Mouse (Mus musculus) liver, embryonic 14.5 days (tissue): ENCODE measurements around the gene Slc7a10. TPM values are rescaled to one million over a fixed set of nuclear protein-coding genes. Genes with fewer than 3 reads are reported as not detected.

Source experiments
- ATAC-seq: fragments of 200-750 bp; cut with Nextera tagmentation; 2 replicates; pipeline ENCODE4 v1.8.0; 2017; ENCODE audit warnings: moderate number of reproducible peaks, mild to moderate bottlenecking, moderate library complexity; ENCODE audit not compliant: insufficient read depth
- DNase-seq, 3 experiments: peaks; one replicate each; pipeline ENCODE4 v3.0.0-alpha.2; 2012 to 2013; ENCODE audit warnings: low read depth in 3 of 3, low spot score in 3 of 3
- H3K27ac ChIP-seq: fragments of 300-500 bp; sonication (generic); 2 replicates; pipeline ENCODE4 v1.5.1; 2014; ENCODE audit warnings: moderate library complexity, mild to moderate bottlenecking, control low read depth, inconsistent platforms
- H3K27me3 ChIP-seq: fragments of 300-500 bp; sonication (generic); 2 replicates; pipeline ENCODE4 v1.6.1; 2014; ENCODE audit warnings: mild to moderate bottlenecking, low read length, moderate library complexity; ENCODE audit not compliant: control insufficient read depth, insufficient read depth
- H3K36me3 ChIP-seq: fragments of 300-500 bp; sonication (generic); replicated peaks from 2 replicates; pipeline ENCODE4 v1.6.1; 2014; ENCODE audit warnings: low read depth; ENCODE audit not compliant: control insufficient read depth, insufficient read depth
- H3K4me1 ChIP-seq, 2 experiments: fragments of 200-500 bp in 1 of 2; fragments of 300-500 bp in 1 of 2; sonication (generic) in 1 of 2; replicated peaks; 2 replicates each; pipeline ENCODE4 v1.6.1; 2012 to 2014; ENCODE audit warnings: antibody characterized with exemption in 1 of 2, inconsistent platforms in 1 of 2, low read length in 1 of 2; ENCODE audit not compliant: control insufficient read depth in 2 of 2, insufficient read depth in 2 of 2
- H3K4me2 ChIP-seq: fragments of 300-500 bp; sonication (generic); 2 replicates; pipeline ENCODE4 v1.6.1; 2014; ENCODE audit warnings: low read depth, mild to moderate bottlenecking, control low read depth, moderate library complexity
- H3K4me3 ChIP-seq, 2 experiments: fragments of 200-500 bp in 1 of 2; fragments of 300-500 bp in 1 of 2; sonication (generic) in 1 of 2; 2 replicates each; pipeline ENCODE4 v1.5.1; 2012 to 2014; ENCODE audit warnings: low read depth in 2 of 2, low read length in 2 of 2, mild to moderate bottlenecking in 2 of 2, control low read depth in 1 of 2, inconsistent platforms in 1 of 2, moderate library complexity in 1 of 2; ENCODE audit not compliant: insufficient read depth in 1 of 2
- H3K9ac ChIP-seq: fragments of 300-500 bp; sonication (generic); replicated peaks from 2 replicates; pipeline ENCODE4 v1.6.1; 2014; ENCODE audit warnings: mild to moderate bottlenecking, control low read depth, moderate library complexity
- H3K9me3 ChIP-seq: fragments of 300-500 bp; sonication (generic); 2 replicates; pipeline ENCODE4 v1.6.1; 2016; ENCODE audit warnings: low read length, mixed read lengths; ENCODE audit not compliant: control insufficient read depth
- CTCF ChIP-seq: IDR thresholded peaks from 2 replicates; pipeline ENCODE4 v1.5.1; 2016; ENCODE audit warnings: antibody characterized with exemption, low read depth, control low read depth
- EP300 ChIP-seq: IDR thresholded peaks from 2 replicates; pipeline ENCODE4 v1.6.1; 2016; ENCODE audit warnings: antibody characterized with exemption, low read depth
- WGBS: fragments of 180-500 bp; shearing (Covaris S2); extraction: QIAGEN DNeasy Blood & Tissue Kit; methylation state at CpG from one replicate; pipeline ENCODE4 v1.1.7; 2014; ENCODE audit not compliant: insufficient replicate concordance; 5-methylcytosine and 5-hydroxymethylcytosine counted together
- polyA plus RNA-seq, 2 experiments: library from polyadenylated mRNA; depleted of rRNA in 1 of 2; stranded (reverse) in 1 of 2; unstranded in 1 of 2; fragments of >200 nt; fragmentation: Nextera tagmentation in 1 of 2; extraction: Ambion mirVana in 1 of 2; gene quantifications; 2 replicates each; pipeline versions ENCODE4 v1.2.1 to v1.2.3; 2012 to 2014

The Slc7a10 gene
- polyA plus RNA-seq, 2 experiments: 0.22 to 0.29 TPM

DNA sequence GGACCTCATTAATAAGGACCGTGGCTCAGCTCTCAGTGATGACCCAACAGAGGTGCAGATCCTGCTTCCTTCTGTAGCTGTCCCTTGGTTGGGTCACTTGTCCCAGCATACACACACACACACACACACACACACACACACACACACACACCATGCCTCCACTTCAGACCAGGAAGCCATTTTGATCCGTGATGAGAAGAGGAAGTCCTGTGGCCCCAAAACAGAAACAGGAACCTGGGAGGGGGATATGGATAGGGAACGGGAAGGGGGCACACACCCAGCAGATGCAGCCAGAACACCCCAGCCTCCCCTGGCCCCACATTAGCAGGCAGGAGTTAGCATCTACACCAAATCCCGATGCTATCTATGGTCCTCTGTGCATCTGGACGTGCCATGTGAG, 35.3 kb upstream of the Slc7a10 start:
- Histone ChIP-seq H3K27ac (no peak overlapping the region), H3K4me1 (peaks cover 0 to 28% of the 10 kb centered on the region in 2 experiments; a peak in 2 of 4 replicates), H3K36me3 (no peaks in the 10 kb centered on the region), H3K27me3 (no peaks in the 10 kb centered on the region), H3K4me3 (no peak overlapping the region), H3K9me3 (no peaks in the 10 kb centered on the region), H3K4me2 (no peak overlapping the region), H3K9ac (no peak overlapping the region)
- no peak for ATAC-seq
- no peak for DNase-seq
- WGBS: 26% methylated on average over 5 of the region's 5 CpGs
- no peak for TF ChIP-seq EP300
- TF ChIP-seq CTCF: no peak

DNA sequence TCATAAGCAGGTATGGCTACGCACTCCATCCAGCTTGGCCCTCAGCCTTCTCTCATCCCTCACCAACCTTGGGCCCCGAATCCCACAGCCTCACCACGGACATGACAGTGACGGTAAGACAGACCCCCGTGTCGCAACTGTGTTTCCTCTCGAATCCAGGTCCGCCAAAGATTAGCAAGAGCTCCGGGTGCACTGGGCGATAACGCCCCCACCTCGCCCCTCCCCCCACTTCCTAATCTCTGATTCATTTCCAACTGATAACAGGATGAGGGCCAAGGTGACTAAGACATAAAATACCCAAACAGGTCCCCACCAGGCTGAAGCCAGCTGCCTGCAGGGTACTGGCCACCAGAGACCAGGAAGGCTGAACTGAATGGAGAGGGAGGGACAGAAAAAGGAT, 31.7 kb upstream of the Slc7a10 start:
- peaks cover 0 to 19% of the 10 kb centered on the region in 2 experiments; a peak in 2 of 4 replicates for H3K4me1 ChIP-seq
- H3K36me3 ChIP-seq: no peaks in the 10 kb centered on the region
- no peak overlapping the region for H3K27ac ChIP-seq
- TF ChIP-seq CTCF (no peak), EP300 (no peak)
- H3K9me3 ChIP-seq: no peaks in the 10 kb centered on the region
- H3K27me3 ChIP-seq: no peaks in the 10 kb centered on the region
- H3K4me2 ChIP-seq: no peak overlapping the region
- no peak for DNase-seq
- no peak overlapping the region for H3K4me3 ChIP-seq
- no peak overlapping the region for H3K9ac ChIP-seq
- ATAC-seq: no peak
- 10% methylated on average over 12 of the region's 12 CpGs for WGBS

DNA sequence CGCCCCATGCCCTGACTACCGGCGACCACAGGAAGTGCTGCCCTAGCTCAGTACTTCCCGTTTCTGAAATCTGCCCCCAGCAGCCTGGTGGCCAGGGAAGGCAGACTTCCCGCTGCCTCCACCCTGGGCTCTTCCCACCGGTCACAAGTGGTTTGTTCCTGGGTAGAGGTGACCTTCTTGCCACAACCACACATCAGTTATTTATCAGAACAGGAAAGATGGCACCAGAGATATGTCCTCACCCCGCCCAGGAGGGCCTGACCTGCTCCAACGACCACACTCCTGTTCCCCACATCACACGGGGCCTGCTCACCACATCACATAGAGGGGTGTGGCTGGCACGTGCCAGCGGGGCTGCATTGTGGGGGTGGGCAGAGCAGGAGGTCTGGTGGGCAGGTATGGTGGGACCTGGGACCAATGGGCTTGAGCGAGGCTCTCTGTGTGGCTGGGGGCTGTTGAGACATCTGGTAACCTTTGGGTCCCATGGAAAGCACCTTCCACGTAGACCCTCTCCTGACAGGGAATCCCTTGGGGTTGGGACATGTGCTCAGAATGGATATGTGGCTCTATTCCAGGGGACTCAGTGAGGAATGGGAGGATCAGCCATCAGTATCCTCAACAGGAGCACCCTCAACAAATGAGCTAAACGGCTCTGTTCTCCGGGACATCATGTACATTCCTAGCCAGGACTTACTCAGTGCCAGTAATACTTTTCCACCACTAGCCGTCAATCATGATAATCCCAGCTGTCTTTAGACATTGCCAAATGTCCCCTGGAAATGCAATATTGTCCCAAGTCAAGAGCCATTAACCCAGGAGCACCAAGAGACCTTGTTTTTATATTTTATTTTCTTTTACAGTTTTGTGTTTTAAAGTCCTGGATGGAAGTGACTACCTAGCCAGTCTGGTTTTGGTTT, 29.4 kb upstream of the Slc7a10 start:
- Histone ChIP-seq H3K4me2 (no peak overlapping the region), H3K36me3 (no peaks in the 10 kb centered on the region), H3K27me3 (no peaks in the 10 kb centered on the region), H3K27ac (no peak overlapping the region), H3K9ac (no peak overlapping the region), H3K9me3 (no peaks in the 10 kb centered on the region), H3K4me1 (peaks cover 0 to 9% of the 10 kb centered on the region in 2 experiments; a peak in 2 of 4 replicates), H3K4me3 (no peak overlapping the region)
- TF ChIP-seq CTCF: no peak
- no peak for TF ChIP-seq EP300
- ATAC-seq: no peak
- no peak for DNase-seq
- WGBS: 23% methylated on average over 16 of the region's 16 CpGs

DNA sequence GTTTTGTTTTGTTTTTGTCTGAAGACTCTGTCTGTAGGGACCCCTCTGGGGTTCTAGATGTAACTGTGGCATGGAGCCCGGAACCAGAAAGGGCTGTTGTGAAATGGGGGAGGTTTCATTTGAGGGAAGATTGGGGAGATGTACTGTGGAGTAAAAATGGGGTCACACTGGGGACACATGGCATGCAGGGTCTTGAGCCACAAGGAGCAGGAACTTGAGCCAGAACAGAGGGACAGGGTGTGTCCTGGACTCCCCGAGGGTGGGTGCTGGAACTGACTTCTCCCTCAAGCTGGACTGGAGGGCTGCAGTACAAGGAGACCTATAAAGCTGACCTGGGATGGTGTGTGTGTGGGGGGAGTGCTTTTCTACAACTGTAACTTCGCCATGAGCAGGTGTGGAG, 28.7 kb upstream of the Slc7a10 start:
- 32% methylated on average over 3 of the region's 3 CpGs for WGBS
- no peak for ATAC-seq
- Histone ChIP-seq H3K36me3 (no peaks in the 10 kb centered on the region), H3K4me3 (no peak overlapping the region), H3K4me2 (no peak overlapping the region), H3K9me3 (no peaks in the 10 kb centered on the region), H3K4me1 (peaks cover 0 to 9% of the 10 kb centered on the region in 2 experiments; a peak in 2 of 4 replicates), H3K27ac (no peak overlapping the region), H3K27me3 (no peaks in the 10 kb centered on the region), H3K9ac (no peak overlapping the region)
- TF ChIP-seq EP300 (no peak), CTCF (no peak)
- DNase-seq: no peak

DNA sequence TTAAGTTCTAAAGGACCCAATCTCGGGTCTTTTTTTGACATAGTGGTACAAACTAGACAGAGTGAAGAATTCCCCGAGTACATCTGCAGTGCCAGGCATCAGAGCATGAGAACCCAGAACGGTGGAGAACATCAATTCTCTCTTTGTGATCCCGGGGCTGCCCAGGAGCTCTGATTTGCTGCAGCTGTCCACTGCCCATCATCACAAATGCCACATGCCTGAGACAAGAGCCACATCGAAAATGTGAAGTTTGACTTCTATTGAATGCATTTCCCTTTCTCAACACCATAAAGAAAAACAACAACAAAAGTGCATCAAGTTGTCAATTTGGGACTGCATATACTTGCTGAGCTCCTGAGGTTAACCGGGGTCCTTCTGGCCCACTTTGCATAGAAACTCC, 23.7 kb upstream of the Slc7a10 start:
- no peak overlapping the region for H3K4me3 ChIP-seq

More for the DNA sequence above, 23.7 kb upstream of the Slc7a10 start:
- peaks cover 0 to 4% of the 10 kb centered on the region in 2 experiments; a peak in 2 of 4 replicates for H3K4me1 ChIP-seq
- whole genome bisulfite sequencing: 51% methylated on average over 6 of the region's 6 CpGs
- no peak for ATAC-seq
- no peaks in the 10 kb centered on the region for H3K9me3 ChIP-seq
- H3K27ac ChIP-seq: no peak overlapping the region
- TF ChIP-seq CTCF (no peak), EP300 (no peak)
- H3K4me2 ChIP-seq: no peak overlapping the region
- no peak overlapping the region for H3K9ac ChIP-seq
- no peaks in the 10 kb centered on the region for H3K27me3 ChIP-seq
- H3K36me3 ChIP-seq: no peaks in the 10 kb centered on the region
- DNase-seq: no peak
